Mouse (Mus musculus) right cerebral cortex, adult 18-20 months (tissue): ENCODE measurements around the gene Htra1.

ENCODE experiments used
- DNase-seq: peaks from one replicate; pipeline ENCODE4 v3.0.0; 2022; ENCODE audit warnings: mixed read lengths

Gene Htra1

DNA sequence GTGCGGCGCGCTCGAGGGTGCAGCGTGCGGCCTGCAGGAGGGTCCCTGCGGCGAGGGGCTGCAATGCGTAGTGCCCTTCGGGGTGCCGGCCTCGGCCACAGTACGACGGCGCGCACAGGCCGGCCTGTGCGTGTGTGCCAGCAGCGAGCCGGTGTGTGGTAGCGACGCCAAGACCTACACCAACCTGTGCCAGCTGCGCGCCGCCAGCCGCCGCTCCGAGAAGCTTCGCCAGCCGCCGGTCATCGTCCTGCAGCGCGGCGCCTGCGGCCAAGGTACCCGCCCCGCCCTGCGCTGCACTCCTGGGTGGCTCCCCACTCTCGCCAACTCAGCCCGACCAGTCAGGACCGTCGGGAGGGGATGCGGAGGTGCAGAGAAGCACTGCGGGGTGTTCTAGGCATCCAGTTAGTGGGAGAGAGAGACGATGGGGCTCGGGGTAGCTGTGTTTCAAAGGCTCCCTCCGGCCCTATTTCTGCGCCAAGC lies 601 bp downstream of the Htra1 start:
- no peak for DNase-seq

DNA sequence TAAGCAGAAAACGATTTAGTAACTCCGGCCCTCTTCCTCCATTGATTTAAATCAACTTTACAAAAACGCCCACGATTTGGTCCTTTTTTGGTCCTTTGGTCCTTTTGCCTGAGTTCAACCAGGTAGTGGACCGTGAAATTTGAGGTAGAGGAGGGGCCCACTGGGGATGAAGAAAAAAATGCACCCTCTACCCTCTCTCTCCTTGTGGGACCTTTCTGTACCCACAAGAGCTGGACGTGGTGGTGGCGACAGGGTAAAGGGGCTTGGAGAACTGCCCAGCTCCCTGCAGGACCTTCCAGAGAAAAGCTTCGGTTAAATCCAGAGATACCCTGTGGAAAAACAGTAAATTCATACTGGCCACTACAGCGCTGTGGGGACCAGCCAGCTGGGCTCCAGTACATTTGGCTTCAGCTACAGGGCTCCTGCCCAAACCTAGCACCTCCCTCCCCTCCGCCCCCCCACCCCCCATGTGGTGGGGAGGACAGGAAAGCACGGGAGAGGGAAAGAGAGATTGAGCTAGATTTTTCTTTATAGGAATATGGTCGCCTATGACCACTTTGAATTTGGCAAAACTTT lies 1.4 kb downstream of the Htra1 start:
- DNase-seq = no peak

DNA sequence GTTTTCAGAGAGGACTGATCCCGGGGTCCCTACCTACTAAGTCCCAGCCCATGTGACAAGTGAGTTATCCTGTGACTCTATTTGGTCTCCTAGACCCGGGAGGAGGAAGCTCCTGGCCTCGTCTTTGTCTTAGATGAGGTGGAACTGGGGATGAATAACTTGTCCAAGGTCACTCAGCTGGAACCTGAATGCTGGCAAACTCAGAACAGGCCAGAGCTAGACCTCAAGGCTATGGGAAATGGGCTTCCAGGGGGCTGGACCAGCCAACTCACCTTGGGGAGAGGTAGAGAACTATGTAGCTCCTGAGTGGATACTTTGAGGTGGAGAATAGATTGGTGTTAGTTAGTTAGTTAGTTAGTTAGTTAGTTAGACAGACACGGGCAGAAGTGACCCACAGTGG lies 2.1 kb downstream of the Htra1 start:
- no peak for DNase-seq

DNA sequence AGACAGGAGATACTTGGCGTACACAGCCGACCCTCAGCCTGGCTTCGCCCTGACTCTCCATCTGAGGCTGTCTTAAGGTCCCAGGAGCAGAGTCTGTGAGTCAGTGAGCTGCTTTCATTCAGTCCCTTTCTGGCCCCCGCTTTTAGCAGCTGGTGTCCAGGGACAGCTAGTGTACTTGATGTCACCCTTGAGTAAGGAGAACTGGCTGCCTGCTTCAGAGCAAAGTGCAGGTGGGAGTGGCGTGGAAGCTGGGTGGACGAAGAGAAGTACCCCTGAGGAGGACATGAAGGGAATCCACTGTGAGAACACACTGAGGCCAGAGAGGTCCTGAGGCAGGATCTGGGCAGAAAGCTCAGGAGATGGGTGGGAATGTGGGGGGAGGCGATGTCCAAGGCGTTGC lies 3.0 kb downstream of the Htra1 start:
- DNase-seq = no peak

DNA sequence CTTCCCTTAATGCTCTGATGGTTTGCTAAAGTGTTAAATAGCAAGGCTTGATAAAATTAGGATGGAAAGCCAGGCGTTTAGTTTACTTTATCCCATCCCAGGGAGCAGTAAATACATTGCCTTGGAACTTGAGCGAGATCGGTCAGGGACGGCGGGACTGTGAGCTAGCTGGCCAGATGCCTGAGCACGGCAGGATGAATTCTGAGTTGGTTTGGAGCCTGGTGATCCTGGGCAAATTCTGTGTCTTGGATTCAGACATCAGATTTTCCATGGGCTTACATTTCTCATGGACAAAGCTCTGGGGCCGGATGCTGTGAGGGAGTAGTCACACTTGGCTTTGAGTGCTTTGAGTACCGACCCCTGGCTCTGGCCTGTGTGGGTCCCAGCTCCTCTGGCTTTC lies 4.8 kb downstream of the Htra1 start:
- no peak for DNase-seq

DNA sequence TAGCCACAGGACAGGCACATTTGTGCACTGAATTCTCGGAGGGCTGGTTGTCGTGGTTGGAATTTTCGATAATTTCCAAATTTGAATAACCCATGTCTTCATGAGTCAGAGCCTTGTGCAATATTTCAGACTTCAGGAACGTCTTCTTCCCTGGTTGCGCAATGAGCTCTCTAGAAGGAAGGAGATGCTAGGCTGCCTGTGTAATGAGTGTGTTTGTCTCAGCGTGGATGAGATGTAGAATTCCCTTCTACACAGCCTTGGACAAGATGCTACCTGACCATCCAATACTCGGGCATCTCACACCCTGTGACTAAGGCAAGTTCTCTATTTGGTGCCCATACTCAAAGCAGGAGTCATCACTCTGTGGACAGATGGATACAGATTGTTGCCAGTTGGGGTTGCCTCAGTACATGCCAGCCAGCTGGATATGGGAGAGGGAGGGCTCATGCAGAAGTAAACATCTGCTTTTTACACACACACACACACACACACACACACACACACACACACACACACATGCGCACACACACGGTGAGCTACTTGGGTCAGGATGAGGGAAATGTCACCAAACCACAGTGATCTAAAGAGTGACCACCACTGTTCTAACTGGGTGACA lies 7.5 kb downstream of the Htra1 start:
- DNase-seq = no peak

DNA sequence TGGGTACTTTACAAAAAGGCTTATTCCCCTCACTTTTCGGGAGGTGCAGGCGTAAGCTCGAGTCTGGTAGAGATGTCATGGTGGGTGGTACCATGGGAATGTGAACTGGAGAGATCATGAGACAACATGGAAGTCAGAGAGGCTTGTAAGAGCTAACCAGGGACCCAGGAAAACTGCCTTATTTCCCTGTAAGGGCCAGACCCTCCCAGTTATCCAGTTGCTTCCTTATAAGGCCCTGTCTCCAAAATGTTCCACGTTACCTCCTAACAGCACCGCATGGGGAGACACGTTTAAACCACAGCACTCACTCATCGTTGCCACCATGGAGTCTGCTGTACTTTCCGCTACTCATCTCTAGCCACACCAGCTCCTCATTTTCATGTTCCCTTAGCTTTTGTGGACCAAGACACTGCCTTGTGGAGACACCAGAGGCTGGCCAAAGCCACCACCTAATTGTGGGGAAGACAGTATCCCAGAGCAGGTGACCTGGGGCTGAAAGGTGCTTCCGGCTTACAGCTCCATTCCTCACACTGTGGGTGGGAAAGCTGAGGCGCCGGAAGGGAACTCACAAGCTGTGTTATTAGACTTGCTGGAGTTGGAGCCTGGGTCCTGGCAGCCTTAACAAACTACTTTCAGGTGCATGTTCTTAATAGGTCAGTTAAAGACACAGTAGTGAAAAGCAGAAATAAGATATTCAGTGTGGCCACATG lies 9.0 kb downstream of the Htra1 start:
- no peak for DNase-seq

DNA sequence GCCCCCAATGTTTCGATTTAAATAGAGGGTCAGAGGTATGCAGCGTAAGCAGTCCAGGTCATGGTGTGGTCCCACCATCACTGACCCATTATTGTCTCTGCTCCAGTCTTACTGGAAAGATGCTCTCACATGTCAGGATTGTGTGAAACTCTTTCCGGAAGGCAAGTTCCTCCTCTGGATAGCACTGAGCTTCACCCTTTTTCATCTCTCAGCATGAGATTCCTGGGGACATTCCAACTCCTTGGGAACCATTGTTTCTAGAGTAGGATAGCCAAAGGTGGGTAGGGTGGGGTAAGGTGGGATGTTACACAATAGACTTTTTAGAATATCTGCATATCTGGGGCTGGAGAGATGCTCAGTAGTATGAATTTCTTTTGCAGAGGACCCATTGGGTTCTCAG lies 9.8 kb downstream of the Htra1 start:
- no peak for DNase-seq

DNA sequence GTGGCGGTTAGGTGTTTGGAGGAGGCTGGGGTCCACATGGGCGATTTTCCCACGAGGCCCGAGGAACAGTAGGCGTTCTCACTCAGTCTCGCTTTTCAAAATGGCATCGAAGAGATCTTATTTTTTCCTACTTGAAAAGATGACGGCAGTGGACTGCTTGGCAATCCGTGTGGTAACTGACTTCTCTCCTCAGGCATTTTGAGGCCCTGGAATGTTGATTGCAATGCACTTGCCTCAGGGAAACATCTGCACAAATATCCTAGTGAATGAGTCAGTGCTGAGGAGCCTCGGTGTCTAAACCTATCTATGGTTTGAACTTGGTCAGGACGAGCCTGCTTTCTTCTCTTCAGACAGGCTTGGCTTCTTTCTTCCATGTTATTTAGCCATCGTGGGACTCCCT lies 10.4 kb downstream of the Htra1 start:
- no peak for DNase-seq

DNA sequence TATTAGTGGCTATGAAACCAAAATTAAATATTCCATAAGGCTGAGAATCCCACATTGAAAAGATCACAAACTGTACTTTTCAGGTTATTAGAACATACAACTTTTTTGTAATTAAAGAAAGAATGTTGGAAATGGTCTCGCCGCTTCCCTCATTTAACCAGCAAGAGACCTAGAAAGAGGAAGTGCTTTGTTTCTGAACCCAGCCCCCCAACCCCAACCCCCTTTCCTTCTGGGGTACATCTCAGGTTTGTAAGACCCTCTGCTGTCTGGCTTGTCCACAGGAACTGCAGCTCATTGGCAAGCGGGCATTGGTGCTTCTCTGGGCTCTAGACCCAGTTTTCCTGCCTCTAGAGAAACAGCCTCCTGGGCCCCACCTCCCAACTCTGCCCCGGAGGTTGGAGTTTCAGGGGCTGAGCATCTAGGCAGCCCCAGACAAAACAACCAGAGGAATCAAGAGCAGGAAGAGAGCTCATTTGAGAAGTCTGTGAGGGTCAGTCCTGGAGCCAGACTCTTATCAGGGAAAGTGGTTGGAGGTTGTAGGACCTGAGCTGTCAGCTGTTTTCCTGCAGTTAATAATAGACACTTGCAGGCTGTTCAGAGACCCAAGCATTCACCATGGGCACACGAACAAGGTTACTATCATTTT lies 12.8 kb downstream of the Htra1 start:
- no peak for DNase-seq

DNA sequence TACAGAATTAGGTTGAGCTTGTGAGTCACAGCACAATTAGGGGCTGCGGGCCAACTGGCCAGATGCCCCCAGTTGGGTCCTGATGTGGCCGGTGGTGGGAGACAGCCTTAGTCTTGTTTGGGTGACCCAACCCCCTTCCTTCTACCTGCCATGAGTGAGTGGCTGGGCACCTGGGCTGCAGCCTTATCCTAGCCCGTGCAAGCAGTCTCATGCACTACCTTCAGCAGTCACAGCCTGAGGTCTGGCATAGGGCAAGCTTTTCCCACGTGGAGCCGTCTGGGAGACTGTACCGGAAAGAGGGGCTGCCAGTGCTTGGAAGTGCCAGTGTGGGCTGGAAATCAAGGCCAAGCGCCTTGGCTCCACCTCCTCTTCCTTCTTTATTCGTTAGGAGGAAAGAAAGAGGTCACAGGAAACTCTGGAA lies 13.4 kb downstream of the Htra1 start:
- peak; percentile 70 for DNase-seq

DNA sequence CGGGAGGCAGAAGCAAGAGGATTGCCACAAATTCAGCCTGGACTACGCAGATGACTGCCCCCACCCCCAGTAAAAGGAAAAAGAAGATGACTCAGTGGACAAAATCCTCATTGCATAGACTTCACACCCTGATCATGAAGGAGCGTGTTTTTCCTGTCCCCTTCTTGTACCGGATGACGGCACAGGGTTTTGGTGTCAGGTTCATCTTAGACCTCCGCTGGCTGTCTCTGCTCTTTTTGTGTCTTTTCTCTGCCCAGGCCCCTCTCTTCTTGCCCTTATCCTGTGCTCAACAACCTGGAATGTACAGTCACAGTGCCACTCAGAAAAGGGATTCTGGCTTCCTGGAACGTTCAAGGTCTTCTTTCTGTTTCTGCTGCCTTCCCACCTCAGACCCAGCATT lies 14.6 kb downstream of the Htra1 start:
- no peak for DNase-seq

DNA sequence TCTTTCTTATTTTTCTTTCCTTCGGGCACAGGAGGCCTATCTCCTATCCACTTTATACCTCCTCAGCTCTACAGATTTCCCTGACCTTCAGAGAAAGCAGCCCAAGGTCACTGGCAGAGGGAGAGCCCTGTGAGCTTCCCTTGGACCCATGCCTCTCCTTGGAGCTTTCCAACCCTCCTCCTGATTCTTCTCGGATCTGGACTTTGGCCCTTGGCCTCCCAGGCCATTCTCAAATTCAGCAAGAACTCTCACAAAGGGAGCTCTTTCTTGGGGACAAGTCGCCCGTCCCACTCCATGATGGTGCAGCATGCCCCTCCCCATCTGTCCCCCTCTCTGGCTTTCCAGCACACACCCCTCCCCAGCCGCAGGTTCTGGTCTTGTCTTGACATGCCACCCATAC lies 15.1 kb downstream of the Htra1 start:
- no peak for DNase-seq

DNA sequence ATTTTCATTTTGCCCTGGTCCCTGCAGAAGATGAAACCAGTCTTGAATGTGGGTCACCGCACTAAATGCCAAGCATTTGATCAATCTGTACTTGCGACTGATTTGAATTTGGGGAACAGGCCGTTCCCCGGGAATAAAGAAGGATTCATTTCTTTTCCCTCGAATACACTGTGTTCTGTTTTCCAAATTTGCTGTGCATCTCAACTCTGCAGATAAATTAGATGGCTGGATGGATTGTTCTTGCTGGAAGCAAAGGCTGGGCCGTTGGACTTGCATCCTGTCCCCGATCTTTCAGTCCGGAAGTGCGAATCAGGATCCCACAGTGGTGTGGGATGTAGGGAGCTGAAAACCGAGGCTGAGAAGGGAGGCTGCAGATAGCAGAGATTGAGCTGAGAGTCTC lies 17.5 kb downstream of the Htra1 start:
- peak; percentile 65 for DNase-seq

DNA sequence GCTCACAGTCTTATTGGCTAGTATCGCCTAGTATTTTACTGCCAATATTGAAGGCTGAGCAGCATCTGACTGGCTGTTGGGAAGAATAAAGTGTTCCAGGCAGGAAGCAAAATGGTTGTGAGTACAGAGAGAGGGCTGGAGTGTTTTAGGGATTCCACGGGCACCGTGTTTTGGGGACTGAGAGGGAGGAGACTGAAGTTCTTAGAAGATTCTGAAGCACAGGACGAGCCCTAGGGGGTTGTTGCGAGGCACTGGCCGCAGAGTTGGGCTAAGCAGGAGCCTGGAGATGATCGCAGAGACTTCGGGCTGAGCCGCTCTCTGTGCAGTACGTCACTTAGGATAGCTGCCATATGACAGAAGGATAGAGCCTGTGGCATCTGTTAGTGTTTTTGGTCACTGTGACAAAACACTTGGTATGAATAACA lies 18.3 kb downstream of the Htra1 start:
- DNase-seq = no peak

DNA sequence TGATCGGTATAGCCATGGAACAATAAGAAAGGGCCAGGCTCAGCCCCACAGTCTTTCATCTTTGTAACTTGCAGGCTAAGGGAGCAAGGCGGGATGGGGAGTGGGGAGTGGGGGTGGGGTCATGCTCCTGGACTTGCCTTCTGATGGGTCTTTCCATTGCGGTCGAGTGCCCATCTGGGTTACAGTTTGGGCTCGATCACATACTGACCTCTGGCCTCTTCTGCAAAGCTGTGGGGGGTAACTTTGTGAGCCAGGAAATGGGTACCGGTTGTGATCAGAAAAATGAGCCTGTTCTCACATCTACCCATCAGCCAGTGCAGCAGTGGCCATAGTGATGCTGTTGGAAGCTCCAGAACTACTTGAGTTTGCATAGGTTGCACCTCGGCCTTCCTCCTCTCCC lies 22.6 kb downstream of the Htra1 start:
- no peak for DNase-seq

DNA sequence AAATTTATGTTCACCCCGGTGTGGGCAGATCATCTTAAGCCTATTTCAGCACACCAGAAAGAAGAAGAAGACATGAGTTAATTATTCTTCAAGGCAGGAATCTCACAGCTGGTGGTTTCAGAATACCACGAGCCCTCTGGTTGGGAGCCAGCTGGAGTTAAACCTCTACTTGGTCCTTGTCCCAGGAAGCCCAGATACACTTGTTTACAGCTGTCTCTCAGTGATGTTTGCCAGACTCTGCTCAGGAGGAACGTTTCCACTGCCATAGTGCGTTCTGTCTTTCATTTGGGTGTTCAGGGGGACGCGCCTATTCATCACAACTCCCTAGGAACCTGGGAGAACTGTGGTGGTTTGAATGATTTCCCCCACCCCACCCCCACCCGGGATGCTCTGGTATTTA lies 24.0 kb downstream of the Htra1 start:
- DNase-seq = no peak

DNA sequence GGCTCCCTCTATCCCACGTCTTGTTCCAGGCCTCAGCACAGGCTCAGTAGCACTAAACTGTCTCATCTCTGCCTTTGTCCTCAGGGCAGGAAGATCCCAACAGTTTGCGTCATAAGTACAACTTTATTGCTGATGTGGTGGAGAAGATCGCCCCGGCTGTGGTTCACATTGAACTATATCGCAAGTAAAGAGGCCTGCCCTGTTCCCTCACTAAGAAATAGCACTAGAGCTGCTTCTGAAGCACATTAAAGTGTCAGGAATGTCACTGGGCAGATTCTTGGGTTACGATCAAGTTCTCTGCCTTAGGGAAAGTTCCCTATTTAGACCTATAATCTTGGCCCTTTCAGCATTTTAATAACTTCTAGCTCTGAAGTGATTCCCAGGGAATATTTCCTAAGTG lies 25.5 kb downstream of the Htra1 start:
- DNase-seq = no peak

DNA sequence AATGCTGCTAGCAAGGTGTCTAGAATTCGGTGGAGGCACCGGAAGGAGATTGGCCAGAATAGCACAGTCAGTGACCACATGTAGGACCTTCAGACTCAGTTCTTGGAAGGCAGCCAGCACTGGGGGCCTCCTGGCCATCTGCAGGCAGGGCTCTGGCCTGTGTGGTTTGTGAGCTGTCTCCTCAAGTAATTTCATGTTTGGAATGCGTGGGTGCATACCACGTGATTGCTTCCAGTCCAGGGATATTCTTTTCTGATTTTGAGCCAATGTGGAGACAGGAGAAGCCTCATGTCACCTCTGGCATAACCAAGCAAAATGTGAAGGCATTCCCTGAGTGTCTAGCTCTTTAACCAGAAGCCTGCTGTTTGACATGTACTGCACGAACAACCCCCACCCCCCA lies 28.8 kb downstream of the Htra1 start:
- no peak for DNase-seq

DNA sequence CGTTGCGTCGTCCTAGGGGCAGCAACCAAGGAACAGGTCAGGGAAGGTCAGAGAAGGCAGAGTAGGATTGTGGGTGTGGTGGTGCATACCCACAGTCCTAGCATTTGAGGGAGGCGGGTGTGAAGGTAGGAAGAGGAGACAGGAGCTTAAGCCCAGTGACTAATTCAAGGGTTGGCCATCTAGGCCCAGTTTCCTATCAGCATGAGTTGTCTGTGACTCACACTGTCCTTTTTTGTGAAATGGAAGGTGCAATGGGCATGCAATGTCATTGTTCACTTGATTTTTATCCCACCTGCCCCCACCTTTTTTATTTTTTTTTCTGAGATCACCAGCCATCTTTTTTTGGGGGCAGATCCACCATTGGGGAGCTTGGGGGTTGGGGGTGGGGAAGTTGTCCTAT lies 29.5 kb downstream of the Htra1 start:
- DNase-seq = no peak

DNA sequence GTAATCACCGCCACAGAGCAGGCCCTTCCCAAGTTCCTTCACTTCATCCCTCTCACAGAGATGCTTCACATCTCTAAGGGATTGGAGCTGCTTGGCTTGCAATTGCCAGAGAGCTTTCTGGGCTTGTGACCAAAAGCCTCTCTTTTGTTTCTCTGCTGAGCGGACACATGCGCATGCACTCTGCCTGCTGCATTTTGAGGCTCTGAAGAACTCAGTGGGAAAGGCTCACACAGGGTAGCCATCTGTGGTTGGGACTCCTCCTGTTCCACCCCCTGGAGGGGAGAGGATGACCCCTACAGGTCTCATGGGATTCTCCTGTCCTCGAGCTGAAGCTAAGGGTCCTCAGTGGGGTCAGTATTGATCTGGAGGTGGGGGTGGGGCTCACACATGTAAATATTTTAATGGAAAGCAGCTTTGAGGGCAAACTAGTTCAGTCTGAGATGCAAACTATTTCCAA lies 30.0 kb downstream of the Htra1 start:
- DNase-seq = peak; percentile 62

DNA sequence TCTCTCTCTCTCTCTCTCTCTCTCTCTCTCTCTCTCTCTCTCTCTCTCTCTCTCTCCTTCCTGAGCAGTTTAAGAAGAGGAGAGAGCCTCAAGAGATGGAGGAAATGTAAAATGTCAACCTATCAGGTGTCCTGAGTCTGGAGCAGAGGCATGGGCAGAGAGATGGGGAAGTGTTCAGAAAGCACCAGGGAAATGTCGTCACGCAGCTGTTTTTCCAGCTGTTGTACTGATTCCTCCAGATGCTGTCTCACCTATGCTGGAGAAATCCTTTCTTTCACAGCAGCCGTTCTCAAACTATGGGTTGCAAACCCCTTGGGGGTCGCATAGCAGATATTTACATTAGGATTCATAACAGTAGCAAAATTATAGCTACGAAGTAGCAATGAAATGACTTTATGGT lies 30.5 kb downstream of the Htra1 start:
- DNase-seq = no peak

DNA sequence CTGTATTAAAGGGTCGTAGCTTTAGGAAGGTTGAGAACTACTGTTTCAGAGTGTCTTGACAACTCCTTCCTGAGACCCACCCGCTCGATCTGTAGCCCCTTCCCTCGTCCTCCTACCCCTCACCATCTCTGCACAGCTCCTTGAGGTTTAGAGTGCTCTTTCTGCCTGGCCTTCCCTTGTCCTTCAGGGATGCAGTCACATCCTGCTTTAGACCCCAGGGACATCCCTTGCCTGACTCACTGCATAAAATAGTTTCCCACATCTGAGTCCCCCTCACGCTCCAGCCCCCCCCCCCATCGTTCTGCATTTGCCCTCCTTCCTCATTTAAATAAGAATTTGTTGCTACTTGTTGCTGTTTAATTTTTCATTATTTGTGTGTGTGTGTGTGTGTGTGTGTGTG lies 31.0 kb downstream of the Htra1 start:
- no peak for DNase-seq

DNA sequence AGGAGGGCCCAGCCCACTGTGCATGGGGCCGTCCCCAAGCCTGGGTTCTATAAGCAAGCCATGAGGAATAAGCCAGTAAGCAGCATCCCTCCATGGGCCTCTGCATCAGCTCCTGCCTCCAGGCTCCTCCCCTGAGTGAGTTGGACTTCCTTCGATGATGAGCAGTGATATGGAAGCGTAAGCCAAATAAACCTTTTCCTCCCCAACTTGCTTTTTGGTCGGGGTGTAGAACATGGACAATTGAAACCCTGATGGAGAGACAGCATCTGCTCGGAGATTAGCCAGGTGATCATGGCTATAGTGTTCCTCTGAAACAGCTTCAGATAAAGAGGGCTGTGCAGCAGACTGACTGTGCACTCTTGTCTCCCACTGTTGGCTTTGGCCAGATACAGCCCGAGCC lies 32.0 kb downstream of the Htra1 start:
- DNase-seq = no peak
